Comparison of ENCODE assay signal across 20 mouse cellular contexts in the genomic region with DNA sequence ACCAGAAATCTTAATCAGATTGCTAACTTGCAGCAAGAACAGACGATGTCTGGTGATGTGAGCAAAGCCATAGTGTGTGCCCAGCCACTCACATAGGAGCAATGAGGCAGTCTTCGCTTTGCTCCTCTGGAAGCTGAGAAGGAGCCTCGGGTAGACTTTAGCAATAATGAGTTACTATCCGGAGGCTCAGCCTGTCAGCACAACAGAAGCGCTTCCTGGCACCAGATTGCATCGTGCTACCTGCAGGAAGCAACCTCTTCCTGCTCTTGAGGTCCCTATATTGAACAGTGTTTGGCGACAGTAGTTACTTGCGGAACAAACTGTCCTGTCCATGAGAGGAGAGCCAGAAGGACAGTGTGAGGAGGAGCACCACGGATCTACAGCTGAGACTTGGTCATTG. TPM values are rescaled to one million over a fixed set of nuclear protein-coding genes. Genes with fewer than 3 reads are reported as not detected.
DNase-seq lines count a peak whose midpoint lies in the region; ATAC-seq lines count a peak whose summit lies in the region.
"Had no signal": no experiment of that assay in that cellular context is flagged by ENCODE, and none has a peak within 500 bp of the region (broad histone marks: within the 10 kb centered on the region; RNA-seq: fewer than 3 reads in every experiment).

No protein-coding gene starts in this region.

- no peak for ATAC-seq in CD4-positive, CD25-positive, alpha-beta regulatory T cell, adult 4 months
- ATAC-seq: hindbrain, embryonic 16.5 days; intestine, embryonic 15.5 days had no signal

- DNase-seq in CD4-positive, CD25-positive, alpha-beta regulatory T cell, adult 2 months (ENCODE audit: low read depth, low spot score) = peak; percentile 7
- DNase-seq in lung, postnatal 14 days = peak; percentile 7
- DNase-seq in lung, postnatal 4 days = no peak
- DNase-seq in thymus, postnatal 25 days = peak; percentile 6
- DNase-seq in thymus, adult 18-20 months = no peak
- no peak for DNase-seq in layer of hippocampus, adult 9-10 months (ENCODE audit: low spot score)
- DNase-seq in heart, postnatal 14 days = no peak
- DNase-seq: adrenal gland, postnatal 25 days; cerebellum, postnatal 10 days; gastrocnemius, postnatal 36 days; kidney, adult 8-10 months; kidney, postnatal 25 days had no signal

- intact Hi-C loops in heart, postnatal 14 days (cut with DNase I) = loop anchor here (2.0 kb wide), 1 partner anchor 103 kb away; a partner anchor contains a TSS

RNA-seq across cellular contexts. Expression of a gene that starts 28.2 kb away (rescaled TPM):
- polyA plus RNA-seq in CD4-positive, CD25-positive, alpha-beta regulatory T cell, adult 4 months (2017; shearing (Covaris generic)) = not detected
- 10 to 100 TPM; 13.7 to 16.2 TPM for total RNA-seq in heart, postnatal 14 days (2021)
- total RNA-seq: adrenal gland, postnatal 25 days; ES-E14; neutrophil, adult 5-6 weeks had no signal
- polyA plus RNA-seq: erythroblast, embryonic 14.5 days; hindbrain, embryonic 10.5 days; intestine, embryonic 15.5 days; midbrain, embryonic 10.5 days had no signal

Comparison
In these comparisons a context has a peak if more than half of its experiments do, and no peak if none do; other contexts are left out.
1. DNase-seq: peak in CD4-positive, CD25-positive, alpha-beta regulatory T cell, adult 2 months (single experiment), lung, postnatal 14 days (single experiment) and thymus, postnatal 25 days (single experiment); none in lung, postnatal 4 days (0 of 2), thymus, adult 18-20 months (0 of 2), layer of hippocampus, adult 9-10 months (single experiment) and heart, postnatal 14 days (0 of 2).